Mouse (Mus musculus): ENCODE measurements around the gene Mfap2.

Gene Mfap2

DNA sequence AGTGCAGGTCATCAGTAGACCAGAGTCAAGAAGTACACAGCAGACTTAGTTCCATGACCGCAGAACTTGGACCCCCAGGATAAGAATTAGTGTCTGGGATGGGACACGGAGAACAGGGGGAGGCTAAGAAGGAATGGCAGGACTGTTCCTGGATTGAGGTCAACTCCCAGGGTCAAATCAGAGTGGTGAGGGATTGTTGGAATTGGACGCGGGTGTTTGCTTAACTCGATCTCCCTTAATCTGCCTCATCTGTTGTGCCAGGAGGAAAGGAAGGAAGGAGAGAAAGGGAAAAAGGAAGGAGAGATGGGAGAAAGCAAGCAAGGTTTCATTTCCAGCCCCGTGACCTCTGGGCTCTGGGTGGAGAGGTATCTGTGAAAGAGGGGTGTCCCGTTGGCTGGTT is at the start of gene Mfap2:
Mfap2 (plus strand) TSS at position 301 of the 400 bp plus-strand sequence.
- no peak for DNase-seq

DNA sequence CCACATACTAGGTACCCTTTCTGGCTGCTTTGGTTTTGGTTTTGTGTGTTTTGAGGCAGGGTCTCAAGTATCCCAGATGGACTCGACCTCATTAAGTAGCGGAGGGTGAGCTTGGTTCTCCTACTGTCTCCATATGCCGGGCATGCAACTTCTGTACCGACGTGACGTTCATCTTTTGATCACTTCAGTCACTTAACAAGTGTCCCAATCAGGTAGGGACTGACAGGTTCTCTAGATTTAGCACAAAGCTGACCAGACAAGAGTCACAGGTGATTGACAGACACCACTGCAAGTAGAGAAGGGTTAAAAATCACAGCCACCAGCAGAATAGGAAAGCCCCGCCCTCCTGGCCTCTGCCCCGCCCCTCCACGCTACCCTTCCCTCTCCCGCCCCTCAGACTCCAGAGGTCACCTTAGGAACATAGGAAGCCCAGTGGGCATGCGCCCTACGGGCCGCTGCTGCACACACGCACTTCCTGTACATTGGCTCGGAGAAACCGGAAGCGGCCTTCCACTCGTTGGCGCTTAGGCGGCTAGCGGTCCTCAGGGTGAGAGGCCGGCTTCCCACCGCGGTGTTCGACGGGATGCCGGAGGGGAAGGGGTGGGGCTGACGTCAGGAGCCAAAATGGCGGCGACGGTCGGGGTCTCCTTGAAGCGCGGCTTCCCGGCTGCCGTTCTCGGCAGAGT is 49.3 kb upstream of the Mfap2 start, which contains the start of gene Sdhb:
Sdhb (plus strand) TSS at position 423 of the 686 bp plus-strand sequence.
- DNase-seq = peak; percentile 99

DNA sequence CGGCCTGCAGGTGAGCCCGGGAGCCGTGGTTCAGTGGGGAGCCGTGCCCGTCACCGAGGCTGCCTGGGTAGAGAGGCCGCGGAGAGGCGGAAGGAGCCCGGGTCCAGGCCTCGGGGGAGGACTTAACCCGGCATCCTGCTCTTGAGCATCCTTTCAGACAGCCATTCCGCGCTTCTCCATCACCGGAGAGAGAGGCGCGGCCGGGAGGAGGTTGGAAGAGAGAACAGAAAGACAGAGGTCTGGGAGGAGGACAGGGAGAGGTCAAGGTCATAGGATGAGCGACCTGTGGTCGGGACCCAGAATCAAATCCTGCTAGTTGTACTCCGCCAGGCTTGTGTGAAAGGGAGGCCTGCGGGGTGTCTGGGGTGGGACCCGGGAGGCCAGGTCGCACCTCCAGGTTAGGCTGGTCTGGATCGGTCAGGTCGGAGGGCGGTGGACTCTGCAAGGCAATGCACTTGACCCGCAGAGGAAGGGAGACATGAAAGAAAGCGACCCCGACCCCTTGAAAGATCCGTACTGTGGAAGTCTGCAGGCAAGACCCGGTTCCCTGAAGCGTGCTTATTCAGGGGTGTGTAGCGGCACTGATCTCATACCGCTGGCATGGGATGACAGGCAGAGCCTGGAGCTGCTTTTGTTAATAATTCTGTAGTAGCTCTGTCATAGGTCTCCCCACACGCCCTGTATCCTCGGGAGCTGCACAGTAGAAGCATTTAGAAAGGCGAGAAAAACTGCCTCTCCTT is 48.6 kb upstream of the Mfap2 start:
- DNase-seq = no peak

DNA sequence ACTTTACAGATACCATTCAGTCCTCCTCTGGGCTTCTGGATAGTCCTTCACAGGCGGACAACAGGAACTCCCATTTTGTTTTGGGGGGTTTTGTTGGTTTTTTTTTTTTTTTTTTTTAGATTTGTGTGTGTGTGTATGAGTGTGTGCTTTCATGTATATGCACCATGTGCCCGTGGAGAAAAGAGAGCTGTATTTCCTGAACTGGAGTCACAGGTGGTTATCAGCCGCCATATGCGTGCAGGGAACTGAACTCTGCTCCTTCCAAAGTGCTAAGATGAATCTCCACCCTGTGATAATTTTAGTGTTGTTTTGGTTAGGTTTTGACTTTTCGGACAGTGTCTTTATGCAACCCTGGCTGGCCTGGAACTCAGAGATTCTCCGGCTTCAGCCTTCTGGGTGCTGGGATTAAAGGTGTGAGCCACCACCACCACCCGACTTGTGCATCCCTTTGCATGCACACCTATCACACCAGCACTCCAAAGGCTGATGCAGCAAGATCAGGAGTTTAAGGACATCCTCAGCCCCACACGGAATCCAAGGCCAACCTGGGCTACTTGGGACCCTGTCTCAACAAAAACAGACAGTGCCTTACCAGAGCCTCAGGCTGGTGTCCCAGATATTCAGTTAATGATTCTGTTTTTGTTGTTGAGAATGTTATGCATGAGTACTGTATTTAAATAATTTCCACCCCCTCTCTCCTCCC is 47.9 kb upstream of the Mfap2 start:
- DNase-seq = no peak

DNA sequence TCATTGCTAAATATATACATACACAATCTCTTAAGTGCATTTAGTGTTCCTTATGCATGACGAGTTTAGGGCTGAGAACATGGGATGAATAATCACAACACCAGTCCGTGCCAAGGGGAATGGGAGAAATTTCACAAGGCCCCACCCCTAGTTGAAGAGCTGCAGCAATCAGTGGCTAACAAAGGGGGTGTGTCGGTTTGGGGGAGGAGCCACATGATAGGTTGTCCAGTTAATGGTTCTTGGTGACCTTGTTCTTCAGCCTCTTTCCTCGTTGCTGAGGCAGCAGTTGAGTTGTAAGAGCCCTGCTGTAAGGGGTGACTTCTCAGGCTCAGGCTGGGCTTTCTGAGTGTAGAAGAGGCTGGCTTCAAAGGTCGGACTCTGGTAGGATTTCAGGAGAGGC is 47.3 kb upstream of the Mfap2 start:
- DNase-seq = peak; percentile 49

DNA sequence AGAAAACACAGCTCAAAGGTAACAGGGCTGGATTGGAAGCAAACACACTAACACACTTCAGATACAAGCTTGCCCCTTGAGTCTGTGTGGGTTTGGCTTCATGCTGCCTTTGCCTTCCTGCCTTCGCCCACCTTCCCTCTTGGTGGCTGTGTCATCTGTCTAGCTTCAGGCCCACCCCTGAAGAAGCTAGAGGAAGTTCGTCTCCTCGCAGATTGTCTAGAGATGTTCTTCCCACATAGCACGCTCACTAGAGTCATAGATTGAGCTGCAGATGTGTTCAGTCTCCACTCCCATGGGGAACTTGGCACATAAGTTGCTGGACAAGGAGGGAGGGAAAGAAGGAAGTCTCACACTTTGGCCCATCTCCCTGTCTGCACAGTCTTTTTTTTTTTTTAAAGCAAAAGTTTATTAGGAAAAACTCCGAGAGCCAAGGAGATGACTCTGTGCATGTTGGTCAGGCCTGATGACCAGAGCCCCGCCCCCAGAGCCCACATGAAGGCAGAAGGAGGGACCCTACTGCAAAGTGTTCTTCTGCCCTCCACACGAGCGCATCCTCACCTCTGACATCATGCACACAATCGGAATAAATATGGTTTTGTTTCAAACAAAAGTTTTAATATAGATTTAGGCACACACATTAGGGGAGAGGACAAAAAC is 46.1 kb upstream of the Mfap2 start:
- DNase-seq = peak; percentile 63

DNA sequence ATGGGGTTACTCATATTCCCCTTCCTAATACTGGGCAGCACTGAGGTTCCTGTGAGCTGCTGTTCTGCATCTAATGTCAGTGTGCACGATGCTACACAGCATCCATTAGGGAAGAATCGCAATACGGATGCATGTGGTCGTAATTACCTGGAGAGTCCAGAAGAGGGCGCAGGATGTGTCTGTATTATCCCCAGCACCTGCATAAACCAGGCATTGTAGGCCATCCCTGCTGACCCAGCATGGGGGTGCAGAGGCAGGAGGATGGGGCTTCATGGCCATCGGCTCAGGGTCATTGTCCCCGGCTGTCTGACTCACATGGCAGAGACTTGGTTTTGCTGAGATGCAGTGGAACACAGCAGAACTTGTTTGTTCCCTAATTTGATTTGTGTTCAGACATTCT is 45.6 kb upstream of the Mfap2 start:
- peak; percentile 79 for DNase-seq

DNA sequence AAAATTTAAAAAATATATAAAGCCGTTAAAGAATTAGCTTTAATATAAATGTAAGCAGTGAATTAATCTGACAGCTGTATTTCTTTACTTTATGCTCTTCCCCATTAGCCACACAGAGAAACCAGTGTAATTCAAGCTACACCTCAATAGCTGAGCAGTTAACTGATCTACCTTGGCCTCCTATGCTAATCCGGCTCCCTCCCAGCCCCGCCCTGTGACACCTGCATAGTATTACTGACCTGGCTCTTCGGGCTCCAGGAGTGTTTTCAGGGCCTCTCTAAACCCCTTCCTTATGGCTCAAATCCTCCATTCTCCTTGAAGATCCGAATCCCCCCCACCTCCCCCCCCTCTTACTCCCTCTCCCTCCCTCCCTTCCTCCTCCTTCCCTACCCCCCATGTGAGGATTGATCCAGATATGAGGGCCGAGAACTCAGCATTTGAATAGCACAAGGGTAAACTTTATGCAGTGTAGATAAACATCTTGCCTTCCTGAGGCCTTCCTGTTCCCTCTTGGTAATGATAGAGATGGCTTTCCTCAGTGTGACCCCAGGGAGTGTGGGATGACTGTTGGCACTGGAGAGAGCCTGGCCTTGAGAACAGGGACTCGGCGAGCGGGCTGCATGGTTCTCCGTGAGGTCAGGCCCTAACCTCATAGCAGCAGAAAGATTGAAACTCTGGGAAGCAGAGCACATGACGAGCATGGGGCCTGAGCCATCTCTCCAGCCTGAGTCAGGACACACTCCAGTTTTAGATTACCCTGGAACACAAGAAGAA is 42.6 kb upstream of the Mfap2 start:
- no peak for DNase-seq

DNA sequence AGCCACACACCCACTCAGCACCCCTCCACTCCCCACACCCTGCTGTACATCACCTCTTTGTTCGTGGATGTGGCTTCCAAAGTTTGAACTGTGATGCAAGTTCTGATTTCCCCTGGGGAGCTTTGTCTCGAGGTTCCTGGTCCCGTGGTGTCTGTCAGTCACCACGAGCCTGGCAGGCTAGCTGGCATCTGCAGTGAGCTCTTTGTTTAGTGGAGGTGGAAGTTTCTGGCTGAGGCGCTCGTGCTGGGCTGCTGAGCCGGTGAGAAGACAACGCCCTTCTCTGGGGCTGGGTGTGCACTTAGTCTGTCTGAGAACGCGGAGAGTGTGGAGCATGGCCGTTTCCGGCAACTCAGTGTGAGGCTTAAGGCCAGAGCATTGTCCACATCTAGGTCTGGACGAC is 38.5 kb upstream of the Mfap2 start:
- no peak for DNase-seq

DNA sequence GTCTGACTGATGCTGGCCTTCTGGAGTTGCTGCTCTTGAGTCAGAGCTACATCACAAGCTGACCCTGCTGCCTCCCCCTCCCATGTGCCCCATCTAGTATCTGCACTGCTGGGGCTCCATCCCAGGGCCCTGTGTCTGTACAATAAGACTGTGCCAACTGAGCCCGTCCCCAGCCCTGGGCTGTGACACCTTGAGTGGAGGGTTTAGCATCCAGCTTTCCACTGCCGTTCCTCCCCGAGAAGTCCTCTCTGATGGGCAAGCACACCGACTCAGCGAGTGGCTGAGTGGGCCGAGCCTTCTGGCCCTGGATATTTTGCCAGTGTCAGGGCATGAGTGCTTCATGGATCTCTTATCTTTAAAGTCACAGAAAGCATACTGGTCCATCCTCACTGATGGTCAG is 35.8 kb upstream of the Mfap2 start:
- no peak for DNase-seq

DNA sequence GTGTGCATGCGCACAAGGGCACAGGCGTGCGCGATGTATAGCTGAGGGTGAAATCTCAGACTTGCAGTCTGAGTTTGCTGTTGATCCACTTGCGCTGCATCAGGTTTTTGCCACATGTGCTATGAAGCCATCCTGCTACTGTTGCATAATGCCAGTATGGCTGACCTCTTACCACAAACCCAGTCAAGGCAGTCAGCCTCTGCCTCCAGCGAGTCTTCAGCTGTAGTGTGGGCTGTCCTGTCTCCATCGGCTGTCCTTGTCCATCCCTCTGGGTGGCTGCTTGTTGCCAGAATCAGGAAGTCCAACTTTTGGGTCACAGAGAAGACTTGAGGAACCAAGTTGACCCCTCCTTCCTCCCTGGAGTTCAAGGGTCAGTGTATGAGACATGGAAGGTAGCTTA is 34.9 kb upstream of the Mfap2 start:
- DNase-seq = no peak

DNA sequence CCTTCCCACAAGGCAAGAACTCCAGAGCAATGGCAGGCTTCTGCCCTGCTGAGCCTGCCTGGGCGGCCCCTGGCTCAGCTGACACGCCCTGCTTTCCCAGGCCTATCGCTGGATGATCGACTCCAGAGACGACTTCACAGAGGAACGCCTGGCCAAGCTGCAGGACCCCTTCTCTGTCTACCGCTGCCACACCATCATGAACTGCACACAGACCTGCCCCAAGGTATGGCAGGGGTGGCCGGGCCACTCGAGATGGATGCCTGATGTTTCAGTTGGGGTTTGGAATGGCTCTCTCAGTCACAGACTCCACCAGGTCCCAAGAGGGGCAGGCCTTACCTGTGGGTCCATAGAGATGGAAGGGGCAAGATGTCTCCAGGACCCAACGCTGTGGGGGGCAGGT is 32.9 kb upstream of the Mfap2 start:
- DNase-seq = no peak

DNA sequence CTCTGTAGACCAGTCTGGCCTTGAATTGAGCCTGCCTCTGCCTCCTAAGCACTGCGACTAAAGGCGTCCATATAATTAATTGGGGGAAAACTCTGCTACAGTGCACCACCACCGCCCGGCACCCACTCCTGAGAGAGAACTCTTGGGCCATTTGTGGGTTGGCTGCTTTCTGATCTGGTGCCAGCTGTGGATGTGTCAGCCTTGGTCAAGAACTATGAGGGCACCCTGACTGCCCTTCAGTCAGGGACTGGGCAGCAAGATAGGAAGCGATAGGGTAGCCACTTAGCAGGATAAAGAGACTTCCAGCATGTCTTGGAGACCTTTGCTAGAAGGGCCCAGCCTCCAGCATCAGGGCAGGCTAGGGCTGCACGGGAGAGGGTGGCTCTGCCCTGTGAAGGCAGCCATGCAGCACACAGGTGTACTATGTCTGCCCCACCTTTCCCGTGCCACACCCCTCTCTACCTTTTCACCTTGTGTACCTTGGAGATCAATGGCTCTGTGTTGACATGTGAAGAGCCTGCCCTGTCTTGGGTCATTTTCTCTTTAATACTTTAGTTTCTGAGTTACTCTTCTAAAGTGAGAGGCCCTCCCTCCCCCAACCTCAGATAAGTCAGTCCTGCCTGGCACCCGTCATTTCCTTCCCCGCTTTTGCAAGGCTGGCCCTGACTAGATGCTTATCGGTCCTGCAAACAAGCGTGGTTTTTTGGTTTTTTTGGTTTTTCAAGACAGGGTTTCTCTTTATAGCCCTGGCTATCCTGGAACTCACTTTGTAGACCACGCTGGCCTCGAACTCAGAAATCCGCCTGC is 32.1 kb upstream of the Mfap2 start:
- no peak for DNase-seq

DNA sequence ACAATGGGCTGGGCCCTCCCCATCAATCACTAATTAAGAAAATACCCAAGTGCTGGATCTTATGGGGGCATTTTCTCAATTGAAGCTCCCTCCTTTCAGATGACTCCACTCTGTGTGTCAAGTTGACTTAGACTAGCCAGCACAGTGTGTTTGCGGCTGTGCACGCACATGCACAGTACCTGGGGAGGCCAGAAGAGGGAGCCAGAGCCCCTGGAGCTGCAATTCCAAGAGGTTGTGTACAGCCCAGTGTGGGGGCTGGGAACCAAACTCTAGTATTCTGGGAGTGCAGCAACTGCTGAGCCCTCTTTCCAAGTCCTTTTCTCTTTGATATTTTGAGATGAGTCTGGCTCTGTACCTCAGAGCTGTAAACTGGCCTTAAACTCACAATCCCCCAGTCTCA is 28.6 kb upstream of the Mfap2 start:
- DNase-seq = no peak

DNA sequence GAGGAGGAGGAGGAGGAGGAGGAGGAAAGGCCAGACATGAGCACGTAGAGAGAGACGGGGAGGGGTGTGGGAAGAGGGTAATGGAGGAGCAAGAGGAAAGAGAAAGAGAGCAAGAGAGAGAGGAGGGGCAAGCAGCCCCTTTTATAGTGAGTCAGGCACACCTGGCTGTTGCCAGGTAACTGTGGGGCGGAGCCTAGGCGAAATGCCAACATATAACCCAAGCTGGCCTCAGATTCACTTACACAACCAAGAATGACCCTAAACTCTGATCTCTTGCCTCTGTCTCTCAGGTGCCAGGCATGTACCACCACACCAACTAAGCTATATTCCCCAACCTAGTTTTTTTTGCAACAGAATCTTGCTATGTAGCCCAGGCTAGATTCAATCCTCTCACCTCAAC is 27.4 kb upstream of the Mfap2 start:
- no peak for DNase-seq

DNA sequence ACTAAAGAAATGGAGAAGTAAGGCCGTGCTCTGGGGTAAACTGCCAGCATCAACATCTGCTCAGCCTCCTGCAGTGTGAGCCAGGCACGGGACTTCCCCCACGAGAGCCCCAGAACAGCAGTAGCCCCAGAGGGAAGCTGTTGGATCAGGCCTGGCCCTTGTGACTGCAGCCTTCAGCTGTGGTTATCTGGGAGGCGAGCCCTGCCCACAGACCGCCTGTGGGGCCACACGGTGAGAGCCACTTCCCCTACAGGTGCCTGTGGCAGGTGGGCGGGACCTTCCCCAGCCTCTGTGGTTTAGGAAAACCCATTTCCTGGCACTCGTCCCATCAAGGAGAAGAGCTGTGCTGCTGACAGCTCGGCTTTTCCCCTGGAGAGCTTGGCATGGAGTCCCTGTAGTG is 26.8 kb upstream of the Mfap2 start:
- DNase-seq = peak; percentile 32

DNA sequence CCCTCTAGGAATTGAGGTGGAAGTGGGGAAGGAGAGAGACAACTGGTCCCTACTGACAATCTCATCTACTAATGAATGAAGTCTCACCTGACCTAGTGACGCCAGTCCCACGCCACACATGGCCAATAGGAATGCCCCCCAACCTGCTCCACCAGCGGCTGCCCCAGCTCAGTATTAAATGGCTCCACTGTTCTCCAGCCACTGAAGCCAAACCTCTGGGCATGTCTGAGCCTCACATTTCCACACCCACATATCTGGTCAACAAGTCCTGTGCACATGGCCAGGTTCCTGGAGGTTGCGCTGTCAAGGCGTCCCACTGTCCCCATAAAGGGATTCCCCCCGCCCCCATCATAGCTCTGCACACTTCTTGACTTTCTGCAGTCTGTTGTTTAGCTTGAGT is 25.7 kb upstream of the Mfap2 start:
- DNase-seq = no peak

DNA sequence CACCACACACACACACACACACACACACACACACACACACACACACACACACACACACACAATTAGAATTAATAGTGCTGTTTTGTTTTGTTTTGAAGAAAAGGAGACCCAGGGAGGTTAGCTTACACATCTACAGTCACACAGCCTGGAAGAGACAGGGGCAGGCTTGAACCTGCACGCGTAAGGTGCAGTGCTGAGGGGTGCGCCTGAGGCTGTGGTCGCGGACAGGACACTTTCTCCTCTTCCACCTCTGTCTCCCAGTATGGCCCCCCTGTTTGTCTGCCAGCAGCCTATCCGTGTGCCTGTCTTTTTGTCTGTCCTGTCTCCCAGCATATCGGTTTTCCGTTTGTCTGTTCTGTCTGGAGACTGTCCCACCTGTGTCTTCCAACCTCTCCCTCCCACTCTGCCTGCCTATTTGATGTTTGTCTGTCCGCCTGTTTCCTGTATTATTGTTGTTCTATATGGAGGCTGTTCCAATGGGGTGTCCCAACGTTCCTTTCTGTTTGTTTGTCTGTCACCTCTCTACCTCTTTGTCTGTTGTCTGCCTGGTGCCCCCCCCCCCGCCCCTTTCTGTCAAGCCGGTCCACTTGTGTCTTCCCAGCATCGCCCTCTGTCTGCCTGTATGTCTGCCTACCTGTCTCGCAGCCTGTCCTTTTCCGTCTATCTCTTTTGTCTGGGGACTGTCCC is 24.1 kb upstream of the Mfap2 start:
- no peak for DNase-seq

DNA sequence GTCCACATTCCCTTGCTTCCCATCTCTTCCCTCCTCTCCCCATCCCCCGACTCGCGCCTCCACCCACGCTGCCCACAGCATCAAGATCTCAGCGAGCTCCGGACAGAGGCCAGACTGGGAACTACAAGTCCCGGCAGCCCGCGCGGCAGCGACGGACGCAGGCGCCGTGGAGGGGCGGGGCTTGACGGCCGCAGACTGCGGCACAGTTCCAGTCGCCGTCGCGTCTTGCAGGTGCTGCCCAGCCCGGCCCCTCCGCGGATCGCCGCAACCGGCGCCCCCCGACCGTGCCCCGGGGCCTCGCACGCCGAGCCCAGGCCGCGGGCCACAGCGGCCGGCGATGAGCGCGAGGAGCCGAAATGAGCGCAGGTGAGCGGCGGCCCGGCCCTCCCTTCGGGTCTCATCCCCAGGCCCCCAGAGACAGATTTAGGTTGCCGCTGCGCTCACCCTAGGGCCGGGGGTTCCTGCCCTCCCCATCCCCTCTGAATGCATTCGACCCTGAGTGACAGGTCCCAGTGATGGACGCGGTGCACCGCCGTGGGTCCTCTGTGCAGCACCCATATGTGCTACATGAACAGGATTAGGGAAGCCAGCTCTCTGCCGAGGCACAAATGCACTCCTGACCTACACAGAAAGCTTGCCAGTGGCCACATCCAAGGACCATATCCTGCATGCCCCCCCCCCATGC is 23.4 kb upstream of the Mfap2 start, which contains the start of gene Atp13a2:
Atp13a2 (plus strand) TSS at position 163 of the 685 bp plus-strand sequence.
- DNase-seq = peak; percentile 95

DNA sequence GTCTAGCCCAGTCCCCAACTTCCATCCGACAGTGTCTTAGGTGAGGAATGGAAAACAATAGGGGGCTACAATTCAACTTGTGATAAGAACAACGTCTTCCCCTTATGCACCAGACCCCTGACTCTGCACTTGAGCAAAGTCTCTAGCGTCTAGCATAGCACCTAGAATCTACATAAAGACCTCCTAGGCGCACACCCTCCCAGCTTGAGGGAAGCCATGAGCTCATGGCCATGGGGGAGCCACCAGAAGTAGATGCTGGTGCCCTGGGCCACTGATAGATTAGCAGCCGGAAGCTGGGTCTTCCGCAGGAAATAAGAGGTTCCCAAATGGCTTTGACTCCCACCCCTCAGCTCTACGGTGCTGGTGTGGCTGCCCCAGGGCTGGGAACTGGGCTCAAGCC is 22.7 kb upstream of the Mfap2 start:
- no peak for DNase-seq

Measured in right cerebral cortex, adult 18-20 months (tissue).